Mouse (Mus musculus) E14TG2a.4 (cell line): ENCODE data around the gene Il3.

Experiments
- CTCF ChIP-seq: conservative IDR thresholded peaks from 2 replicates; pipeline ENCODE4 v1.5.1; 2014; ENCODE audit warnings: low read length
- POU5F1 ChIP-seq: IDR thresholded peaks from 2 replicates; pipeline ENCODE4 v1.6.1; 2014; ENCODE audit warnings: low read length, borderline replicate concordance

- TF ChIP-seq CTCF (no peak), POU5F1 (no peak)
Observed at GRCm38 (mm10) chr11:54310588-54310987, 43.5 kb upstream of the Il3 start.
